Mouse (Mus musculus) spleen, adult 12 weeks (tissue): ENCODE results near the gene Kif16b.

Experiments
- DNase-seq: peaks from one replicate; pipeline ENCODE4 v3.0.0; 2022; ENCODE audit warnings: low spot score

Gene Kif16b

DNA sequence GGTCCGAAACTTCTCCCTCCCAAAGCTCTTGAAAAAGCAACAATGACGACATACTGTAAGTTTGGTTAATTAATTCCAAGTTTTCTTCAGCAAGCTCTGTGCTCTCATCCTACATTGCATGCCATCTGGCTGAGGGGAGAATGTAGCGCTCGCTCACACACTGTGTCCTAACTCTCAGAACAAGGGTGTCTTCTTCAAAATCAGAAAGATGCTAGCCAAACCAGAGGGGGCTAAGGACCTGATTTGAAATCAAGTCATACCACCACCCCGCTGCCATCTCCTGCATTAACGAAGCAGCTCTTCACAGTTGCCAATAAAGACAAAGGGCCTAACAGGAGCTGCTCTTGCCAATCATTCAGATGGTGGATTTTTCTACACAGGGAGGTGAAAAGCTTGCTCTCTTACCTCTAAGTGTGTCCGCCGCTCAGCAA is 253.3 kb downstream of the Kif16b start:
- DNase-seq = no peak

DNA sequence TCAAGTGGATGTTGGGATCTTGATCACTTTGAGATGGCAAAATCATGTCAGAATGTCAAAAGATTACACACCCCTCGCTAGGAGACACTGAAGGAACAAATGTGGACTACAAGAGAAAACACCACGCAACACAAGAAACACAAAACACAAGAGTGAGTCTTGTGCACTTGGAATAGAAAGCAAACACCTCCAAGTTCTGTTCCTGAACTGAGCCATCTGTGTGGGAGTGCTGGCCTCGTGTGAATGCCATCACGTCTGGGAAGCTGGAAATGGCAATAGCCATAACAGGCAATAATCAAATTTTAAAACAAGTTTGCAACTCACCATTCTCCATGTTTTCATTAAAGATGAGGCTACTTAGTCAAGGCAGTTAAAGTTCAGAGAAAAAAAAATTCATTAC is 254.5 kb downstream of the Kif16b start:
- no peak for DNase-seq

DNA sequence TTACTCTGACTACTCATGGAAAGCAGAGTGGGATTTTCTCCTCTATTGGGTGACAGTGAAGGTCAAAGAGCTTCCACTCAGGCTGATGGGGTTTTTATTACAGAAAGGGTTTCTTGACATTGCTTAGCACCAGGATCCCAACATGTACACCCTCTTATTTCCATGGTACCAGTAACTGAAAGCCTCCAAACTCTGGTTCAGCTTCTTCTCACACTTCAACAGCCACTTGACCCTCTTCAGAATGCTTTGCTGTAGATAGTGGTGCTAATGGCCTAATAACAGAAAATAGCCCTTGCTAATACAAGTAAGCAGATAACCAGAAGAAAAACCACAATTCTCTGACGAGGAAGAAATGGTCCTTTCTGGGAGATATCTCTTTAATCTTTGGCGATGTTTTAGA is 259.6 kb downstream of the Kif16b start:
- no peak for DNase-seq

DNA sequence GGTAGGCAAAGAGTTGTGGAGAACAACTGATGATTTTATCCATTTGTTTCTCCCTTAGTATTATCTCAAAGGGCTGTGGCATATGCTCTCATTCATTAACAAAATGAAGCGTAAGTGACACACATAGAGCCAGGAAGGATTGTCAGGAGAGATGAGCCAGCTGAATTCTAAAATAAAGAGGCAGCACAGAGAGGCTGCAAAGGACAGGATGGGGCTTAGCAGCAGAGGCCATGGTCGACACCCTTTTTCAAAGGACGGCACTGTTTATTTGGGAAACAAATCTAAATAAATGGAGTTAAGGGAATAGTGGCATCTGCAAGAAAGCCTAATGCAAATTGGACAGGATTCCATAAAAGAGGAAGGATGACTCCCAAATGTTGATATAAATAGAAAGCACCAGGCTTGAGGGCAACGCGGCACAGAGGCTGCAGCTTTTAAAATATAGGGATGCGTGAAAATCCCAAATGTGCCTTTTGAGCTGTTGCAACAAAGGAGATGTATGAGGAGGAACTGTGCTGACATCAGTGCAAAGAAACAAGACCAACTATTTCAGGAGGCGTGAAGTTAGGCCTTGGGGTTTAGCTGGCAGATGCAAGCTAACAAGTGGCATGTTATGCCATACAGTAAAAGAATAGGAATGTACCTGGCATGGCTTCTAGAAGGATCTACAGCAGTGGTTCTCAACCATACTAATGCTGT is 265.6 kb downstream of the Kif16b start:
- no peak for DNase-seq

DNA sequence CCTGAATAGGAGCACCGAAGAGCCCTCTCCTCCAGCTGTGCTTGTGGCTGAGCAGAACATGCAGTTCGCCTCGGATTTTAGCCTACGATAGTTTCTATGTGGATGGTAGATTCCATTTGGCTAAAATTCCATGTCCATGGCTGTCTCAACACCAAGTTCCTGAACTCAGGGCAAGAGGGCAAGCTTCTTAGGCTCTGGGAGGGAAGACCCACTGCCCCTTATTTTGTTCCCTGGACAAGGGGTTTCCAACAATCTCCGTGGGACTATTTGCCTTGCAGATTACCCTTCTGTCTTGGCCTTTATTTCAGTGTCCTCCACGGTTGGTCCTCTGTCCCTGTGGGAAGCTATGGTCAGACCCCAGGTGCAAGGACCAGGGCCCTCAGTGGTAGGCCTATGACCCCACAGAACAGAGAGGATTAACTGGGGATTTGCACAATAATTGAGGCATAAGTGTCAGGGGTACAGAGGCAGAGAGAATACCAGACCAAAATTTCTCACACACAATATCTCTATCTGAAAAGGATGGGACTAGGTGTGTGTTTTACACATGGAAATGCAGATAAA is 267.3 kb downstream of the Kif16b start:
- DNase-seq = no peak

DNA sequence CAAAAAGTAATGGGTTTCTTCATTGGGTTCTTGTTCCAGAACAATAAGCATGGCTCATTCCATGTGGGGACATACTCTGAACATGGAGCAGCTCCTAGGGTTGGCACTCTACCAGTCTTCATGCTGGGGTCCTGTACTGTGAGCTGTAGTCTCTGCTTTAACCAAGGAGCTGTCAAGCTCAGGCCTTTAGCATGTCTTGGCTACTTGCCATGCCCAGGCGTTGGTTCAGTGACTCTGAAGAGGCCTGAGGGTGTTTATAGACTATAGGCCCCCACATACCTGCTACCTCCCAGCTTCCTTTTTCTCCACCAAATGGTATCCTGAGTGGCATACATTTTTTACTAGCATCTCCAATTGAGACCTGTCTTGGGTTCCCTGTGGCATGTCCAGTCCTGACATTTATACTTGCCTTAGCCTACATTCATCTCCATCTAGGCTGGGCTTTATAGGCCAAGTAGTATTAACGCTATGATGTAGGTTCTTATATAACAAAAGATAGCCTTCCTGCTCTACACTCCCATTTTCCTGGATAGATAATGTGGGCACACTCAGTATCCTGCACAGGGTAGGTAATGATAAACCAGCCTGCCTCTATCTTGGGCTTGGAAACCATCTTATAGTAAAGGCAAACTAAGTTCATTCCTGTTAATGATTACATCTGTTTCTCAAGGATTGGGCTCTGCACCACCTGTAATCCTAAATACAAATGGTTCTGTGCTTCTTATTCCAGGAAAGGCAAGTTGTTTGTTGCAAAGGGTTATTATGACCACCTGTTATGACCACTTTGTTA is 271.6 kb downstream of the Kif16b start:
- no peak for DNase-seq

DNA sequence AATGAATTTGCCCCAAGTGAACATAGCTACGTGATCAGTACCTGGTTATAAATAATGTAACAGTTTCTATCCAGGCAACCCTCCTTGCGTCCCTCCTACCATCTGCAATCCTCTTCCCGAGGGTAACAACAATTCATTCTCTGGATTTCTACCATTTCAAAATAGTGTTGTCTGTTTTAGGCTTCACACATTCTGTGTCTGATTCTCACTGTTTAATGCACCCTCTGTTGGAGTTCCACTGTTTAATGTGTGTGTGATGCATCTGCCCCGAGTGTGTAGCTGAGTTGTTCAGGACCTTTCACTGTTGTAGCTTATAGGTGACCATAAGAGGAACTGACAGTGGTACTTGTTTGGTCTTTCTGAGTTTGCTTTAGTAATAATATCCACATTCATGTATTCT is 275.6 kb downstream of the Kif16b start:
- no peak for DNase-seq

DNA sequence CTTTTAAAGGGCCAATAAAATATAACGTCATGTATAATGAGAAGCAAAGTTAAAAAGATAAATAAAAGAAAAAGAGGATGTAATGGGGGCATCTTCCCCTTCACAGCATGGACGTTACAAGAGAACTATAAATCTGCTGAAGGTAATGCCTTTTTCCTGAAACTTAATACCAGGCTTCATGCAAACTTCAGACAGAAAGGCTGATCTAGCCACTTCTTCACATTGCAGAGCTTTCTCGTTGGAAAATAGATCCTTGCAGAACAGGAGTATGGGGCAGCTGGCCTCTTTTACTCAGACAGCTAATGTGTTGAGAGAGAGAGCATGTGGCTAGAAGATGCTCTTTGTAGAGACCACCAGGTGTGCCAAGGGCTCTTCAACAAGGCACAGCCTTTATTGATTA is 276.2 kb downstream of the Kif16b start:
- no peak for DNase-seq

DNA sequence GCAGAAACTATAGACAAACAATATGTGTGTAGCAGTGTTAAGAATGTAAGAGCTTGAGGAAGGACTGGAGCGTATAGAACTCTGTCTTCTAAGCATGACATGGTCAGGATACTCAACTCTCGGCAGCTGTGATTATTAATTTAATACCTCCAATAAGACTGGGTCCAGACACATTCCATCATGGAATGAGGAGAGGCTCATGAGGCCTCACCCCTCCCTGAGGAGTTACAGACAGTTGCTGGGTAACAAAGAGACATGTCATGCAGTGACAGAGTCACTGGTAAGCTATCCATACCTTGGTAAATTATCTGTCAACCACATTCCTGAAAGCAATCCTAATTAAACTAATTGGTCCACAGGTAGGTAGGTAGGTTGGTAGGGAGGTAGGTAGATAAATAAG is 277.1 kb downstream of the Kif16b start:
- DNase-seq = no peak

DNA sequence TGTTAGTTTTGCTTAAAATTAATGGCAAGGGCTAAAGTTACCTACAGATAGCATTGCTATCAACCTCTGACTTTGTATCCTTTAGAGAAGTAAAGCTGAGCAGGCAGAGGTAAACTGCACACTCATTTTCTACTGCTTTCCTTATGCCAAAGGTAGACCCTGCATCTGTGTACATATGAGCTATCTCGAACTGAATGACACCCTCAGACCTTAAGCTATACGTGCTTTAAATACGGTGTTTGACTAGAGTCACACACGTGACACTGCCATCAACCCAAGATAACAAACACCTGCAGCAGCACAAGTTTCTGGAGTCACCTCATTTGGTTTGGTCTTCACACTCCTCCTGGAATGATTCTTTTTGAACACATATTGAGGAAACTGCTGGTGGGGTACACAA is 280.2 kb downstream of the Kif16b start:
- DNase-seq = no peak

DNA sequence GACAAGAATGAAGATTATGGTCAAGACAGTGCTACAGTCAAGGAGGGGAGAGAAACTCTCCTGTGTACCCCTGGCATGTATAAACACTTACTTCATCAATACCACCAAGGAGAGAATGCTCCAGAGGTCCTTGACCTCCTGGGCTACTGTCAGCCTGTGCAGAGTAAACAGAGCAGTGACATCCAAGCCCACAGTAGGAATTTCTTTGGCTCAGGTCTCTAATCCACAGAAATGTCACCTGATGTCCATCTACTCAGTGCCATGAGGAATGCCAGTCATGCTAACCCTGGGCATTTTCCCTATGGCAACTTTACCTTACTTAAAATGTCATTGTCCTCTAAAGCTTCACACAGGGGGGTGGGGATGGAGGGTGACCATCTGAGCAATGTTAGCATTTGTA is 281.4 kb downstream of the Kif16b start:
- no peak for DNase-seq

DNA sequence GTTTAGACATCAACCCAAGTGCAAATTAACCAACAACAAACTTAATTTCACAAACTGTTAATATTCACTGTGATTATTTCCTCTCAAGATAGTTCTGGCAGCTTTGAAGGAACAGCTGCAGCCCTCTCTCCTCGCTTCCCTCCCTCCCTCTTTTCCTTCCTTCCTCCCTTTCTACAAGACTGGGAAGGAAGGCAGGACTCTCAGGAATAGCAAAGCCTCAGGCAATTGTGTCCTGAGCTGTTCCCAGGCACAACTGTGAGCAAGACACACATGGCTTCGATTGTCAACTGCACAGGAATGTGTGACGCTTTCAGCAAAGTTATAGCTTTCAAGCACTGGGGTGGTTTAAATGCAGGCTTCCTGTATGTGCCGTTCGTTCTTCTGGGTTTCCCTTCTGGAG is 286.8 kb downstream of the Kif16b start:
- no peak for DNase-seq

DNA sequence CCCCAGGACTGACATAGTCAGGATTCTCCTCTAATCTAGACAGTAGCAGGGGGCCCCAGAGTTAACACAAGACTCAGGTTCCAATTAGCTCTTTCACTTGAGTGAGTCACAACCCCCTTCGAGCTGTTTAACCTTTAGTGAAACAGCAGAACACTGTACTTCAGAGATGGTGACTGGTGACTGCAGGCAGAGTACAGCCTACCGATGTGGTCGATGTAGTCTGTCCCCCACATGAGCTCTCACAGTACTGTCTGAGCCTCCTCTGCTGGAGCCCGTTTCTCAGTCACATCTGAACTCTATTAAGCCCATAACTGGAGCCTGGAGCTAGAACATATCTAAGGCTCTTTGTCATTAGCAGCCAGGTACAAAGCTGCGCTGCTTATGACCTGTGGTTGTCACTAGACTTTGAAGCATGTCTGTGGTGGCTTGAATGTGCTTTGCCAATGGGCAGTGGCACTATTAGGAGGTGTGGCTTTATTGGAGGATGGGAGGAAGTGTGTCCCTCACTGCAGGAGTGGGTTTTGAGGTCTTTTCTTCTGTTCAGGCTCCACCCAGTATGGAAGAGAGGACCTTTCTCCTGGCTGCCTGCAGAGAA is 288.9 kb downstream of the Kif16b start:
- no peak for DNase-seq

DNA sequence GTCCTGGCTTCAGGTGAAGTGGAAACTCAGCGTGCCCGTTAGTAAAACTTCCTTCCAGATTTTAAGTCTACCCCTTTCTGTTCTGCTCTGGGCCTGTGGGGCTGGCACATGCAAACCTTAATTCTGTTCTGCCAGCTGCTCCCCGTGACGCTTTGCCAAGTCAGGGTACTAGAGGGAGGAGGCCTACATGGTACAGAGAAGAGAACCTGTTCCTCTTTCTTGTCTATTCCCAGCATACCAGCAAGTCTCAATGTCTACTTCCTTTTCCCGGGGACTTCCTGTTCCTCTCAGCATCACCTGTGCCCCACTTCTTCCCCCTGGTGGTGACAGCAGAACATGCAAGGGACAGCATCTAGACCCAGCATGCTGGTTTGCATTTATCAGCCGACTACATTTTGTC is 290.2 kb downstream of the Kif16b start:
- DNase-seq = no peak

DNA sequence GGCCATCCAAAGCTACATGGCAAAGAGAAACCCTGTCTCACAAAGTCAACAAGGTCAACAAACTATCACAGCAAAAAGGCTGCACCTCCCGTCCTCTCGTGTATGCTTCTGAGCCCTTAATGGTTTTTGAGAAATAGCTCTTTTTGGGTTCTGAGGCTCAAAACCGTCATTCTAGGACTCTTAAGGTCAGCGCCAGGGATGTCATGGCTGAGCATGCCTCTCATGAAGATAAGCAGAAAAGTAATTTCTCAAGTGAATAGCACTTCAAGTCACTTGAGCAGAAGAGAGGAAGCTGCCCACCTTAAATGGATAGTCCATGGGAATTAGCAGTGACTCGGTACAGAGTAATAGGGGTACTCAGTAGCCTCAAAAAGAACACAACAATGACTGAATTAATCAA is 291.1 kb downstream of the Kif16b start:
- no peak for DNase-seq

DNA sequence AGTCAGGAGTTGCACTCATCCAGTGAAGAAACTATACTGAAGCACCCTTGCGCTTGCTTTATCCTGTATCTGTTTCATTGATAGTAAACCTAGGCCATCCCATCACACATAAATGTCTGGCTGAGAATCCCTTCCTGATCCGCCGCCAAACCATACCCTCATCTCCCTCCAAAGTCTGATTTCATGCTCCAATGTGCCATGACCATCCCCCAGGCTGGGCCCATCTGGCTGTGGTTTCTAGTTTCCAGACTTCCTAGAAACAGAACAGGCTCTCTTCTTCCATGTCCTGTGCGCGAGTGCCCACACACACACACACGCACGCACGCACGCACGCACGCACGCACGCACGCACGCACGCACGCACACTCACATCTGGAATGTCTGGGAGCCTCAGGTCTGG is 292.6 kb downstream of the Kif16b start:
- no peak for DNase-seq

DNA sequence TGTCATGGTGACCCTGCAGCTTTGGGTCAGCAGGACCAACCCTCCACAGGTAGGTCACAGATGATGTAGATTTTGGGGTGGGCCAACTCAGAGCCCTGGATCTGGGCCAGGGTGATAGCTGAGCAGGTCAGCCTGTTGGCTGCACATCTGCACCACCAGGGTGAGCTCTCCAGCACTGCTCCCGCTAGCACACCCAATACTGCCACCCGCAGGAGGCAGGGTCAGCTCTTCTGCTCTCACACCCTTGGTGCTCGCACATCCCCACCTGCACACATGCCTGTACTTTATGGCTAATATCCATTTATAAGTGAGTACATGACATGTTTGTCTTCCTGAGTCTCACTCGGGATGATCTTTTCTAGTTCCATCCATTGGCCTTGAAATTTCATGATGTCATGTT is 296.6 kb downstream of the Kif16b start:
- DNase-seq = no peak

DNA sequence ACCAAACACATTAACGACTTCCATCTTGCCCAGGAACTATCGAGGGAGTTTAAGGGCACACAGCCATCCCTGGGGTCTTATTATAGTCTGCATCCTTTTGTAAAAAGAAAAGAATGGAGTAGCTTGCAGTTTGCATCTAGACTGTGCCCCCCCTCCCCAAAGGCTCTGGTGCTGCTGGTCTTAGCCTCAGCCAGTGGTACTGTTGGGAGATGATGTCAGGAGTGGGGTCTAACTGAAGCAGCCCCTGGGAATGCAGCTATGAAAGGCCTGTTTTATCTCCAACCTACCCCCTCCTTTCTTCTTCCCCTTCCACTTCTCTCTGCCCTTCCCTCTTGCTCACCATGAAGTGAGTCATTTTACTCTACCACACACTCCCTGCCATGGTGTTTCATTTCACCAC is 298.1 kb downstream of the Kif16b start:
- no peak for DNase-seq

DNA sequence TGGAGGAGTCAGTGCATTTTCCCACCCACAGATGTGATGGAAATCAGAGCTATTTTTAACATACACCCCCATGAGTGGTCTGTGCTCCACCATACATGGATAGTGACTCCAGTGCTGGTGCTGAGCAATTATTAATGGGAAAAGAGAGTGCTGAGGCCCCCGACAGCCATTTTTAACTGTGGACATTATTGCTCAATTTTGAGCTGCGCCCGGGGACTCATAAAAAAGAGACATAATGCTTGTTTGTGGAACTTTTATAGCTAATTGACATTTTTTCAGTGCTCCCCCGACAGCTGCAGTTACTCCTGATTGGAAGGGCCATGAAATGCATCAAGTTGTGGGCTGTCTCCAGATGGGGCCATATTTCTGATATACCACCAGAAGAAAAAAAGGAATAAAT is 302.1 kb downstream of the Kif16b start:
- DNase-seq = no peak

DNA sequence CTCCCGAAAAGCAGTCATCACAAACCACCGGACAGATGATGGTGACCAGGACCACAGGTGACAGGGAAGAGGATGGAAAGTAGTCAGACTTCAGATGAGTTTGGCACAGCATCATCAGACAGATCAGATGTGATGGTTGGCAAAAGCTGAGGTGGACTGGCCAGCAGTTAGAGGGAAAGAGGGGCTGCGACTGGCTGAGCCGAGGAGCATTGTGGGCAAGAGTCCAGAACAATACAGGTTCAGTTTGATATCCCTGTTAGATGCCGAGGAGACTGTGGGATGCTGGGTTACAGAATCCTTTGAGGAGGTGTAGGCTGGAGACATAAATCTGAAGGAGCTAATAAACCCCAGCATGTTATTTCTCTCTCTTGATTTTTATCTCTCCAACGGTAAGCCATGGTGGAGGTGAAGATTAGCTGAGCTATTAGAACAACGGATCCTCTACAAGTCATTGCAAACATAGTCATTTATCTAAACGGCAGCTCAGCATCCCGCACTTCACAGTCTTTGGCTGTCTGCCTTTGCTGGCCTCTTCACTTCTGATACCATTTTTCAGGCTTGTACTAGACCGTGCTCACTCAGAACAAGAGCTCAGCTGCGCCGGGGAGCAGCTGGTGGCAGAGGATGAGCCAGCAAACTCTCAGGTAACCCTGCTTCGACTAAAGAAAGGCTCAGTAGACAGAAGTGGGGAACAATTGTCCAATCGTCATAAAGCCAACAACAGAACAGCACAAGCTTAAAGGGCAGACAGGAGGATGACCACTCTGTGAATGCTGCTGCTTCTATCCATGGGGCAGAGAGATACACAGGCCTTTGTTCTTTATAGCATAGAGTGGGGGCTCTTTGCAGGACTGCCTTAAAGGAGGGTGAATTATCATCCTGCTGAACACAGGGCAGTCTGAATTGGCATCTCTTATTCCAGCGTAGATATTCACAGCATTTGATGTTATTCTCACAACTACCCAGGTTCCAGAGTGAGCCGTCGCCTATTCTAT is 304.9 kb downstream of the Kif16b start:
- no peak for DNase-seq

DNA sequence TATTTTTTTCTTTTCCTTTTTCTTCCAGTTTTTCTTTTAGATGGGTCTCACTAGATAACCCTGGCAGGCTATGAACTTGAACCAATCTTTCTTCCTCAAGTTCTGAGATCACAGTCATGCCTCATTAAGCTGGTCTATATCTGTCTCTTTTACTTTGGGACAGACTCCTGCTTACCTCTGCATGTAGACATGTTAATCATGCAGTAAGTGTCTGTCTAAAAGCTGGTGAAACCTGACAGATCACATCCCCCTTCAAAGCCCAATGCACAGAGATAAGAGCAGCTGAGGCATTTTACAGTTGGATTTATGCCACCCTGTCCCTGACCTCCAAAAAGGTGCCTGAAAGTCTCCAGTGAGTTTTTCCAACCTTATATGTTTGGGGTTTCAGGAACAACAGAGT is 310.4 kb downstream of the Kif16b start:
- DNase-seq = no peak

DNA sequence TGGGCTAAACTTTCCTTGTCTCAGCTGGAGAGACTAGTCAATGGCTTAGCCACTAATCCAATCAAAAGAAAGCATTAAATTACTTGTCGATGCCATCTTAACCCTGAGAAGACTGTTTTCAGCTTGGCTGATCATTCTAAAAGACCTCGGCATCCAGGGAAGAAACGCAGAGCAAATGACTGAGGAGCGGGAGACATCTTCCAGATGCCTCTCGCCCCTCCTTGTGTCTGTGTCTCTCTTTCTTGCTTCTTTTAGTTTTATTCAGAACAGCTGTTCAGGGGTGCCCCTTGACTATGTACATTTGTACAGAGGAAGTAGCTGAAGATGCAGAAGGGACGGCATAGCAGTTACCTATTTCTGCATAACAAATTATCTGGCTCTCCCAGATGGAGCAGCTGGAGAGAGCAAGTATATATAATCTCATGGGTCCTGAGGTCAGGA is 311.0 kb downstream of the Kif16b start:
- DNase-seq = no peak
